Mouse (Mus musculus): Measurements from ENCODE around the gene Hist2h2bb. TPM values are rescaled to one million over a fixed set of nuclear protein-coding genes. Genes with fewer than 3 reads are reported as not detected.
"Not testable (repeated sequence)": the region's sequence is repeated elsewhere in the genome, so short reads cannot be mapped to it uniquely, and the experiment has no call there.

The Hist2h2bb gene
- polyA plus RNA-seq, 1 experiment = 6.7 TPM

- H3K27ac ChIP-seq (ENCODE audit: insufficient read depth, low read length) = peak within 1 kb of the TSS; percentile 85
- H3K4me1 ChIP-seq (ENCODE audit: control insufficient read depth, insufficient read depth, low read length) = peaks cover 2% of the 10 kb centered on the region; the same call in 1 of the 2 replicates
- peak within 1 kb of the TSS; percentile 59 for H3K4me3 ChIP-seq (ENCODE audit: insufficient read depth, low read length)
- TF ChIP-seq POLR2A (IDR thresholded peaks at IDR 0.05; ENCODE audit: extremely low read depth, insufficient read depth, low read length) (peak; percentile 100), CTCF (IDR thresholded peaks at IDR 0.05; ENCODE audit: extremely low read depth, insufficient read depth, low read length) (no peak)
Measured at GRCm38 (mm10) chr3:96262979-96263550, 6.5 kb upstream of the Hist2h2bb start, which contains the start of gene Hist2h4. Gene Hist2h4 (minus strand): TSS chr3:96263311.

- Histone ChIP-seq H3K4me3 (ENCODE audit: insufficient read depth, low read length) (peak overlapping the region; percentile 59), H3K27ac (ENCODE audit: insufficient read depth, low read length) (peak overlapping the region; percentile 85), H3K4me1 (ENCODE audit: control insufficient read depth, insufficient read depth, low read length) (peaks cover 3% of the 10 kb centered on the region; the same call in 1 of the 2 replicates)
- no peak for TF ChIP-seq POLR2A (IDR thresholded peaks at IDR 0.05; ENCODE audit: extremely low read depth, insufficient read depth, low read length)
- TF ChIP-seq CTCF (IDR thresholded peaks at IDR 0.05; ENCODE audit: extremely low read depth, insufficient read depth, low read length) = no peak
Measured at GRCm38 (mm10) chr3:96263558-96264403, 5.8 kb upstream of the Hist2h2bb start.

- TF ChIP-seq CTCF (IDR thresholded peaks at IDR 0.05; ENCODE audit: extremely low read depth, insufficient read depth, low read length) (no peak), POLR2A (IDR thresholded peaks at IDR 0.05; ENCODE audit: extremely low read depth, insufficient read depth, low read length) (no peak)
- H3K4me3 ChIP-seq (ENCODE audit: insufficient read depth, low read length) = no peak overlapping the region
- peaks cover 3% of the 10 kb centered on the region; the same call in 1 of the 2 replicates for H3K4me1 ChIP-seq (ENCODE audit: control insufficient read depth, insufficient read depth, low read length)
- peak overlapping the region; percentile 85 for H3K27ac ChIP-seq (ENCODE audit: insufficient read depth, low read length)
Measured at GRCm38 (mm10) chr3:96264404-96264949, 5.1 kb upstream of the Hist2h2bb start.

- peaks cover 3% of the 10 kb centered on the region; the same call in 1 of the 2 replicates for H3K4me1 ChIP-seq (ENCODE audit: control insufficient read depth, insufficient read depth, low read length)
- TF ChIP-seq CTCF (IDR thresholded peaks at IDR 0.05; ENCODE audit: extremely low read depth, insufficient read depth, low read length) (no peak), POLR2A (IDR thresholded peaks at IDR 0.05; ENCODE audit: extremely low read depth, insufficient read depth, low read length) (no peak)
Measured at GRCm38 (mm10) chr3:96266132-96266710, 3.3 kb upstream of the Hist2h2bb start.

GRCm38 (mm10) chr3:96267541-96267940 lies 2.0 kb upstream of the Hist2h2bb start:
- Histone ChIP-seq H3K4me3 (ENCODE audit: insufficient read depth, low read length) (no peak overlapping the region; the same call in 1 of the 2 replicates), H3K27ac (ENCODE audit: insufficient read depth, low read length) (no peak overlapping the region), H3K4me1 (ENCODE audit: control insufficient read depth, insufficient read depth, low read length) (peaks cover 3% of the 10 kb centered on the region; the same call in 1 of the 2 replicates)
- TF ChIP-seq CTCF (IDR thresholded peaks at IDR 0.05; ENCODE audit: extremely low read depth, insufficient read depth, low read length) (no peak), POLR2A (IDR thresholded peaks at IDR 0.05; ENCODE audit: extremely low read depth, insufficient read depth, low read length) (no peak)

More at GRCm38 (mm10) chr3:96266132-96266710, 3.3 kb upstream of the Hist2h2bb start:
- Histone ChIP-seq H3K27ac (ENCODE audit: insufficient read depth, low read length) (no peak overlapping the region), H3K4me3 (ENCODE audit: insufficient read depth, low read length) (no peak overlapping the region)

GRCm38 (mm10) chr3:96268051-96268775 lies 1.3 kb upstream of the Hist2h2bb start, which contains the start of gene Hist2h3b:
Gene Hist2h3b (plus strand): TSS chr3:96268654.
- TF ChIP-seq CTCF (IDR thresholded peaks at IDR 0.05; ENCODE audit: extremely low read depth, insufficient read depth, low read length) = no peak
- TF ChIP-seq POLR2A (IDR thresholded peaks at IDR 0.05; ENCODE audit: extremely low read depth, insufficient read depth, low read length) = peak; percentile 97
- H3K27ac ChIP-seq (ENCODE audit: insufficient read depth, low read length) = peak within 1 kb of the TSS; percentile 95
- peaks cover 3% of the 10 kb centered on the region; the same call in 1 of the 2 replicates for H3K4me1 ChIP-seq (ENCODE audit: control insufficient read depth, insufficient read depth, low read length)
- peak within 1 kb of the TSS; percentile 72 for H3K4me3 ChIP-seq (ENCODE audit: insufficient read depth, low read length)

- H3K27ac ChIP-seq (ENCODE audit: insufficient read depth, low read length) = peak overlapping the region; percentile 95
- H3K4me3 ChIP-seq (ENCODE audit: insufficient read depth, low read length) = peak overlapping the region; percentile 72
Measured at GRCm38 (mm10) chr3:96268776-96269378, 675 bp upstream of the Hist2h2bb start.

GRCm38 (mm10) chr3:96273591-96274465 lies 4.3 kb downstream of the Hist2h2bb start:
- no peak for TF ChIP-seq CTCF (IDR thresholded peaks at IDR 0.05; ENCODE audit: extremely low read depth, insufficient read depth, low read length)
- TF ChIP-seq POLR2A (IDR thresholded peaks at IDR 0.05; ENCODE audit: extremely low read depth, insufficient read depth, low read length) = no peak
- Histone ChIP-seq H3K4me3 (ENCODE audit: insufficient read depth, low read length) (no peak overlapping the region), H3K27ac (ENCODE audit: insufficient read depth, low read length) (no peak overlapping the region), H3K4me1 (ENCODE audit: control insufficient read depth, insufficient read depth, low read length) (no peaks in the 10 kb centered on the region)

More at GRCm38 (mm10) chr3:96268776-96269378, 675 bp upstream of the Hist2h2bb start:
- H3K4me1 ChIP-seq (ENCODE audit: control insufficient read depth, insufficient read depth, low read length) = not testable (repeated sequence)
